Mouse (Mus musculus) spleen, adult 12 weeks (tissue): Measurements from ENCODE around the gene Poldip3.

Experiments used
- DNase-seq: peaks from one replicate; pipeline ENCODE4 v3.0.0; 2022; ENCODE audit warnings: low spot score

The Poldip3 gene

DNA sequence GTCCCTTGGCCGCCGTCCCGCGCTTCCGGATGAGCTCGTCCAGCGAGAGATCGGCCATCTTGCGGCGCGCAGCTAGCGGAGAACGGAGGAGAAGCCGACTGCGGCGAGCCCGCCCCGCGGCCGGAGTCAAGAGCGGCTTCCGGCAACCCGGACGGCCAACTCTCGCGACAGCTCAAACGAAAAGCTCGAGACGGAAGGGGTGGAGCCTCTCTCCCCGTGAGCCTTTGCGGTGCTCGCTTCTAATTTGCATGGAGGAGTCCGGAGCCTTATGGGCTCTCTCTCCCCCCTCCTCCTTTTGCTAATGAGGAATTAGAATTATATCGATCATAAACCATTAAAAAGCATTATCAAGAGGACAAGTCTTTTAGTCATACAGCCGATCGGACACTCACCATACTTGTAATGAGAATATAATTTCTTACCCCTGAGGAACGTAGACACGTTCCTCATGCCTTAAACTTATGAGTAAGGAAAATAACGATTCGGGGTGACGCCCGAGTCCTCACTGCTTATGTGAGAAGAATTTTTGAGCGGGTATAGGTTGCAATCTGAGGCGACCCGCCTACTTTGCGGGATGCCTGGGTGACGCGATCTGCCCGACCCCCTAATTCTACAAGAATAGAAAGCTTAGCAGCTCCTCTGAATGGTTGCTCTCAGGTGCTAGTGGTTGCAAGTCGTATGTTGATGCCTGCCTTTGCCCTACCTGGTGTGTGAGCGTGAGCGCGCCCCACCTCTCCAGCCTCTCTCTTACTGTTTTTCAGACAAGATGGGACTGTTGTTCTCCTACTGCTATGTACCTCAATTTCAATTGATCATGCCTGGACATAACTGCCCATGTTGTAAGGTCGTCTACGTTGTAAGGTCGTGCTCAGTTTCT, at the start of gene Poldip3:
Gene Poldip3, minus strand, starts transcription at position 189 of the 877 bp plus-strand sequence.
- peak; percentile 99 for DNase-seq

DNA sequence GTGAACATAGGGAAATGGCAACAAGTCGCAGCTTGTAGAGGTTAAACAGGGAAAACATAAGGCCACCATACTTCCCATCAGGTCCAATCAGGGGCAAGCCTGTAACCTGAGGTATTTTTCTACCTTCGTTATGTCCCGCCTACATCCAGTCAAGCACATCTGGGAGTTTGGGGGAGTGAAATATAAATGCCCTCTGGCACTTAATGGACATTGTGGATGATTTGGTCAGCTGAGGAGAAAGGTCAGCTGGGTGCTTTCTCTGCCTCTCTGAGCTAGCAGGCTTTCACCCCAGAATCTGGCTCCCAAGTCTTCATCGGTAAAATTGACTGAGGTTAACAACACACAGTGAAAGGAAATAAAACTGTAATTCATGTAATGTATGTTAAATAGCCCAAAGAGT, 44.2 kb upstream of the Poldip3 start:
- DNase-seq = no peak

DNA sequence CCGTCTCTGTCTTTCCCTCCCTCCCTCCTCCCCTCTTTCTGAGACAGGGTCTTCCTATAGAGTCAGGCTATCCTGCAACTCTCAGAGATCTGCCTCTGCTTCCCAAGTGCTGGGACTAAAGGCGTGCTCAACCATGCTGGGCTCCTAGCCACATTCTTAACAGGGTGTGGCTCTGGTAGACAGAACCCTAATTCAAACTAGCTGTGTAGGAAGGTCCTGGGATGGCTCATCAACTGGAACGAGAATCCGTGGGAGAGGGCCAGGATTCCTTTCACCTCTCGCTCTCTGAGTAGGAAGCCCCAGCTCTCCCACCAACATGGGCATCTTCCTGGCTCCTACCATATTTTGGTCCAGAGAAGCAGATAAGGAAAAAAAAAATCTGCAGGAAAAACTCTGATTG, 33.2 kb upstream of the Poldip3 start:
- no peak for DNase-seq

- DNase-seq = no peak
Measured at GRCm38 (mm10) chr15:83181800-83182330, 32.7 kb upstream of the Poldip3 start.

- DNase-seq = no peak
Measured at GRCm38 (mm10) chr15:83180004-83180403, 30.8 kb upstream of the Poldip3 start.

GRCm38 (mm10) chr15:83176653-83177052, 27.5 kb upstream of the Poldip3 start:
- no peak for DNase-seq

- DNase-seq = no peak
Measured at GRCm38 (mm10) chr15:83173914-83174884, 25.0 kb upstream of the Poldip3 start.

GRCm38 (mm10) chr15:83172492-83173429, 23.6 kb upstream of the Poldip3 start, which contains the start of gene Cyb5r3:
Gene Cyb5r3, minus strand, starts transcription at chr15:83172592.
- DNase-seq = no peak

DNA sequence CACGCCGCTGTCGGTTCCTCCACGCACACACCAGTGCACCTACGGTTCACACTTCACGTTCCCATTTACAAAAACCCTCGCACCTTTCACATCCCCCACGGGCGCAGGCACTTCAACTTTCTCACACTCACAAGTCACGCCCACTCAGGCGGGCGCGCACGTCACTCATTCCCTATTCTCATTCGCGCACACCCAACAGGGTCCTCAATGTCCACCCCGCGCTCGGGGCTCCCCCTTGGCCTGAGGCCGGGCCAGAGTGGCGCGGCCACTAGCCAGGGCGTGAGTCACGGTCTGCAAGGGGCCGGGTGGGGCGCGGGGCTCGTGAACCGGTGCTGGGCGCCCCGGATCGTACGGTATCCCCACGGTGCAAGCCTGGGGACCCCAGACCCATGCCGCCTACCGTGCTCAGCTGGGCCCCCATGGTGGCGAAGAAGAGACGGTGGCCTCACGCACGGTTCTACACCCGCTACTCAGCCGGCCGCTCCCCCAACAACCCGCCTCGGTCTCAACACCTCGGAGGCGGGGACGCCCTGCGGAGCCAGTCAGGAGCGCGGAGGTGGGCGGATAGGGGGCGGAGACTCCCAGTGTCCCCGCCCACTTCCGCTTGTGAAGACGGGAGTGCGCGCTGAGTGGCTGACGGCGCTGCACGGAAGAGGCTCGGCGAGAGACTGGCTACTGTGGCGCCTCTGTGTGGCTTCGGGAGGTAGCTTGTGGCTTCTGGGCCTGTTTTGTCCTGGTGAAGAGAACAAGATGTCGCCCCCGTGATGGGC, 22.7 kb upstream of the Poldip3 start:
- peak; percentile 97 for DNase-seq

DNA sequence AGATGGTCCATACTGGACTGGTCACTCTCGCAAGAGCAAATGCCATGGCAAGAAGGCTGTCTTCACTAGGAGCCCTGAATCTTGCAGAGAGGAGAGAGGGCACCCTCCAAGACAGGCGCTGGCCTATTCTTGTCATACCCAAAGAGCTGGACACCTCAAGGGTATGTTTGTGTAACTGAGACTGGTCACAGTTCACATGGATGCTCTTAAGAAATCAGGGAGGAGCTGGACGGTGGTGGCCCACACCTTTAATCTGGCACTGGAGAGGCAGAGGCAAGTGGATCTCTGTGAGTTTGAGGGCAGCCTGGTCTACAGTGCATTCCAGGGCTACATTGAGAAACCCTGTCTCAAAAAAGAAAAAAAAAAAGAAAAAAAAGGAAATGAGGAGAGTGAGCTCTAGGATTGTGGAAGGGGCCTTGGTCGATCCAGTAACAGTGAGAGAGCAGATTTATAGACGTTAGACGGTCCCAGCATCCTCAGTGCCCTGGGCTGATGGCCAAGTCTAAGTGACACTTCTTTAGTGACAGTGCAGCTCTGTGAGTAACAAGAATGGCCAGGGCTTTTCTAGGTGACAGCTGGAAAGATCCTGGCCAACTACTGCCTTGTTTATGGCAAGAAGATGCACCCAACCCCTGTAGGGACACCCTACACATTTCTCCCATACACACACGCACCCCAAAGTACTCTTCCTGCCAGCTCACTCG, 21.9 kb upstream of the Poldip3 start:
- peak; percentile 17 for DNase-seq

DNA sequence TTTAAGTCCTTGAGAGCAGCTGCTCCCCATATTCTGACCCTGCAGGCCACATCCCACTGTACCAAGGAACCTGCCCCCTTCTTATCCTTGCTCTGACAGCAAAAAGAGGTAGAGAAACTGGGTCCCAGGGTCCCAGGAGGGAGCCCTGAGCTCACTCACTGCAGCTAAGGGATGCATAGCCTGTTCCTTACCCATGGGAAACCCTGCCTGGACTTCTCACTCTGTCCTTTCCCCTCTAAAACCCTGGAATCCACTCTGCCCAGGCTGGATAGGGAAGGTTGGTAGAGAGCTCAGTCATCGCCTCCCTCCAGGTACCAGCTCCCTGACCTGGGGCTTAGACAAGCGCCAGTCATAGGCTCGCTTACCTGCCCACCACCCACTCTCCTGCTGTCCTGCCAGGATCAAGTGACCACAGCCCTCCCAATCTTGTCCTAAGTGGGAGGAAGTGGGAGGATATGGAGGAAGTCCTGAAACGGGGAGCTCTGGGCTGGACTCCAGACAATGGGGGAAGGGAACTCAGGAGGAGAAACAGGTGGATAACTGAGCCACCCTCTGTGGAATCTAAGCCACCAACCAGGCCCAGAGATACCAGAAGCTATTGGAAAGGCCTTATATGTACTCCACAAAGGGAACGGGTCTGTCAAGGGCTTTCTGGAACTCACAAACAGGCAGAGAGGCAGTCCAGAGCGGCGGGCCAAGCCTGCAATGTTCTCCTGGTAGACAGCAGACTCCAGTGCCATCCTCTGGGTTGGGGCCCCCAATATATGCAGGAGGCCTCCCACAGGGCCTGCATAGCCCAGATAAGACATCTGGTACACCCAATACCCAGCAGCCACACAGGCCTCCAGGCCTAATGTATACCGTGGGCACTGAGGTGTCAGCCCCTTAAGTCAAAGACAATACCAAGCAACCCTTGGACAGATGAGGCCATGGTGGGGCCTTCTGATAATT, 20.9 kb upstream of the Poldip3 start:
- DNase-seq = peak; percentile 59

DNA sequence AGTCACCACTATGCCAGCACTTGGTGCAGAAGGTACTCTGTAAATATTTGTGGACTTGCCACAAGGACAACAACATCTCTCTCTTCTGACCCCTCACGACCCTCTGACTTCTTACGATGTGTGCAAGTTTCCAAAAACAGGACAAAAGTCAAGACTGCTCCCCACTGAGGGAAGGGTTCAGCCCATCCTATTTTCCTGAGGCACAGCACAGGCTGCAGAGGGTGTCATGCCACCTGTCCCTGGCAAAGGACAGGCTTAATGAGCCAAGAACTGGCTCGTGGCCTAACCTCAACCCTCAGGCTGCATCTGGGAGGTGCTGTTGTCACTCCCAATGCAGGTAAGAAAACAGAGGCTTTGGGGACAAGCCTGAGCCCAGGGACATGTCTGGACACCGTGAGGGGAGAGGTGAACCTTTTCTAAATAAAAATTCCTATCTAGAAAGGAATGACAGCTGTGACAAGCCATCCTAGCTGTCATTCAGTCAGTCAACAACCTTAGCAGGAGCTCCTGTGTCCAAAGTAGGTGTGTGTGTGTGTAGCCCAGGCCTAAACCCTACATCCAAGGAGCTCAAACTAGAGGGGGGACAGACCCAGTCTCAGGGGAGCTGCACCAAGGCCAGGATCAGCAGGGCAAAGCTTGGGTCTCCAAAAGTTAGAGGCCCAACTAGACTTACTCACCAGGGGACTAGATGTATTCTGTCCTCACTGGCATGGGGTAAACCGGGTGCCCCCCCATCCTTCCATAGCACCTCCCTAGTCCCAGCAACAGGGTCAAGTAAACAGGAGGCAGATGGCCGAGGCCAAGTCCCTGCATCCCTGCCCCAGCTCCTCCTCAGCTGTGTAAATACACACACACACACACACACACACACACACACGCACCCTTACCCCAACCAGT, 19.9 kb upstream of the Poldip3 start:
- no peak for DNase-seq

DNA sequence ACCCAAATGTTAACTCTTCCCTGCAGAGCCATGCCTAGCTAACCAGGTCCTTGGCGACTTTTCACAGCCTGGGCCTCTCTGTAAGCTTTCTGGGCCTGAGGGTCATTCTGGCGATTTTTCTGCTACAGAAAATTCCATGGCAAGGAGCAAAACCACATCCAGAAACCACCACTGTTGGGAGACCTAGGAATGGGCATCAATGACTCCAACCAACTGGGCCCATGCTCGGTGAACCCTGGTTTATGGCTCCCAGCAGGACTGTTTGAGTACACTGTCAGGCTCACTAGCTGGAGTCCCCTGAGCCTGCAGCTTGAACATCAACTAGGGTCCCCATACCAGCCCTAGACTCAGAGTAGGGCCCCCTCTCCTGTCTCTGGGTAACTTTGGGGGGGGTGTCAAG, 19.1 kb upstream of the Poldip3 start:
- no peak for DNase-seq

DNA sequence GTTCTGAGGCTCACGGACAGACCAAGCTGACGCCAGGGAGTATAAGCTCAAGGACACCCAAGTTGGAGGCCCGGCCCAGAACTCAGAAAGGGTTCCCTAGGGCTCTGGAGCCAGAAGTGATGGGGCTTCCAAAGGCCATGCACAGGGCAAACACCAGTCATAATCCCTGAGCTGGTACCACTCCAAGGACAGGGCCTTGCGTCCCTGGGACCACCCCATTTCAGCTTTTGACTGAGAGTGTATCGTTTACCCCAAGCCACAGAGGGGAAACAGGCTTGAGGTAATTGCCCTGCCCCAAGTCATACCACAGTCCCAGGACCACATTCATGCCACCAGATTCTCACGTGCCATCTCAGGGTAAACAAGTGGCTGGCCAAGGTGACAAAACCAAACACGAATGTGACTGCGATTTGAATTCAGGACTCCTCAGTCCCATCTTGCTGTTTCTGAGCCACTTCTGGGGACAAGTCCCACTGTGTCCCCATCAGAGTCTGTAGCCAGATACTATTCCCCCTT, 18.4 kb upstream of the Poldip3 start:
- DNase-seq = no peak

DNA sequence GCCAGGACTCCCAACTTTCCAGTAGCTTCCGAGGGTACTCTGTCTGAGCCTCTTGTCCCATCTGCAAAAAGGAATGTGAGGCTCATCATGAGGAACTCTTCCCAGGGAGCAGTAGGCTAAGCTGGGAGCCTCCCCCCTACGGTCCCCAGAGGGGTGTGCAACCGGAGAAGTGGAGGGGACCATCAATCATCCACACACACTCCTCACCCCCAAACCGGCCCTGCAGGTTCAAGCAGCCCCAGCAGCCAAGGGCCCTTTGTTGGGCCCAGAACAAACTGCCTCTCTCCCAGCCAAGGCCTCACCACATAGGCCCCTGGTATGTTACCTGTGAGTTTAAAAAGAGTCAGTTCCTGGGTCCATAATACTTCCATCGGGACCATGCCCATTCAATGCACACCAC, 17.9 kb upstream of the Poldip3 start:
- no peak for DNase-seq

- no peak for DNase-seq
Measured at GRCm38 (mm10) chr15:83166642-83167041, 17.5 kb upstream of the Poldip3 start.

DNA sequence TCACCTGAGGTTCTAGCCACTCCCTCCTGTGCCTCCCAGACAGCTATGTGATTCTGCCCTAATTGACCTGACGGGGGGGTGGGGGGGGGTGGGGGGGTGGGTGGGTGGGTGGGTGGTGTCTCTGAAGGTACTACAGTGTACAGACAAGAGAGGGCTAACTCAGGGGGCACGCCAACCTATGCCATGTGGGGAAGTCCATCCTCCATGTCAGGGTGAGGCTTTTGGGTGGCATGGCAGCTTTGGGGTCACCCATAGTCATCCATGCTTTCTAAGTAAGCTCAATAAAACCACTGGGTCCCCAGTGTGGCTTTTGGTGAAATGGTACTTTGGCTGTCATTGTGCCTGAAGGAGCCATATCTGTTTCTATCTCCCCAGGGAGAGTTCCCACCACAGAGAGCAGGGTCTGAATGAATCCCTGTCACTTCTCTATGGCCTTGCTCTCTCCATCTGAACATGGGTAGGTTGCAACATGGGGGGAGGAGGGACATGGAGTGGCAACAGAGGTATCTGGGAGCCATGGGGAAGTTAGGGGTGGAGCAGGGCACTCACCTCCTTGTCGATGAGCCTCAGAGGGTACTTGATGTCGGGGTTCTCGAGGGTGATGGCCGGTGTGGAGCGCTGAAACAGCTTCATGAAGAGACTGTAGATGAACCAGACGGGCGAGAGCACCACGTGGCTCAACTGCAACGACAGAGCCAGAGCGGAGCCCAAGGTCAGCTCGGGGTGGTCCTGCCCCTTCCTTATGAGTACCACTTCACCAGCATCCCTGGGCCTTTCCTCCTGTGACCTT, 16.5 kb upstream of the Poldip3 start:
- DNase-seq = no peak
